Mouse (Mus musculus) MEL (cell line): ENCODE results near the gene Trappc6a. TPM values are rescaled to one million over a fixed set of nuclear protein-coding genes. Genes with fewer than 3 reads are reported as not detected.

Experiments
- DNase-seq: peaks from one replicate; pipeline ENCODE4 v3.0.0; 2011; ENCODE audit warnings: low read depth, low spot score
- H3K27ac ChIP-seq: 2 replicates; pipeline ENCODE4 v1.5.1; 2012; ENCODE audit warnings: low read depth, mild to moderate bottlenecking, control low read depth, low read length, moderate library complexity; ENCODE audit not compliant: control insufficient read depth
- H3K27me3 ChIP-seq, 2 experiments: fragments of 150-350 bp in 1 of 2; sonication (generic) in 1 of 2; 2 replicates each; pipeline ENCODE4 v1.6.1; 2012; ENCODE audit warnings: low read length in 2 of 2, mild to moderate bottlenecking in 2 of 2, improper control_type of control experiment in 1 of 2, moderate library complexity in 1 of 2; ENCODE audit not compliant: insufficient read depth in 2 of 2, control insufficient read depth in 1 of 2
- H3K36me3 ChIP-seq, 2 experiments: 2 replicates each; pipeline ENCODE4 v1.6.1; 2012 to 2014; ENCODE audit warnings: low read length in 2 of 2, improper control_type of control experiment in 1 of 2, inconsistent platforms in 1 of 2, mild to moderate bottlenecking in 1 of 2; ENCODE audit not compliant: insufficient read depth in 2 of 2, control insufficient read depth in 1 of 2
- H3K4me1 ChIP-seq, 2 experiments: fragments of 150-350 bp in 1 of 2; sonication (generic) in 1 of 2; 2 replicates each; pipeline ENCODE4 v1.6.1; 2012; ENCODE audit warnings: low read length in 2 of 2, improper control_type of control experiment in 1 of 2, mild to moderate bottlenecking in 1 of 2; ENCODE audit not compliant: insufficient read depth in 2 of 2, control insufficient read depth in 1 of 2
- H3K4me3 ChIP-seq, 2 experiments: fragments of 150-350 bp in 1 of 2; sonication (generic) in 1 of 2; 2 replicates each; pipeline ENCODE4 v1.5.1; 2012; ENCODE audit warnings: low read depth in 2 of 2, low read length in 2 of 2, mild to moderate bottlenecking in 2 of 2, moderate library complexity in 2 of 2, control low read depth in 1 of 2, improper control_type of control experiment in 1 of 2; ENCODE audit not compliant: control insufficient read depth in 1 of 2, insufficient read depth in 1 of 2
- H3K79me2 ChIP-seq: 2 replicates; pipeline ENCODE4 v1.6.1; 2012; ENCODE audit warnings: mild to moderate bottlenecking, low read length, moderate library complexity; ENCODE audit not compliant: control insufficient read depth, poor library complexity, insufficient read depth
- H3K9ac ChIP-seq: 2 replicates; pipeline ENCODE4 v1.6.1; 2012; ENCODE audit warnings: low read depth, mild to moderate bottlenecking, control low read depth, low read length, moderate library complexity; ENCODE audit not compliant: control insufficient read depth, poor library complexity, severe bottlenecking
- H3K9me3 ChIP-seq: fragments of 150-350 bp; sonication (generic); replicated peaks from 2 replicates; pipeline ENCODE4 v1.6.1; 2012; ENCODE audit warnings: mild to moderate bottlenecking, low read length, improper control_type of control experiment, moderate library complexity; ENCODE audit not compliant: insufficient read depth
- BHLHE40 ChIP-seq: IDR thresholded peaks from 2 replicates; pipeline ENCODE4 v1.6.1; 2012; ENCODE audit warnings: low read depth, mild to moderate bottlenecking, inconsistent platforms, low read length, improper control_type of control experiment, borderline replicate concordance
- CHD2 ChIP-seq: IDR thresholded peaks from 2 replicates; pipeline ENCODE4 v1.6.1; 2011; ENCODE audit warnings: low read length, improper control_type of control experiment
- CTCF ChIP-seq, 3 experiments: IDR thresholded peaks in 2 of 3; conservative IDR thresholded peaks in 1 of 3; 2 replicates each; pipeline ENCODE4 v1.5.1; 2011 to 2012; ENCODE audit warnings: low read length in 3 of 3, low read depth in 2 of 3, mild to moderate bottlenecking in 2 of 3, improper control_type of control experiment in 1 of 3, inconsistent platforms in 1 of 3, mixed read lengths in 1 of 3, moderate library complexity in 1 of 3; ENCODE audit not compliant: control insufficient read depth in 1 of 3, insufficient read depth in 1 of 3, poor library complexity in 1 of 3, severe bottlenecking in 1 of 3
- ELF1 ChIP-seq: IDR thresholded peaks from 2 replicates; pipeline ENCODE4 v1.6.1; 2014; ENCODE audit warnings: low read depth, mild to moderate bottlenecking, inconsistent platforms, low read length, improper control_type of control experiment, moderate library complexity
- EP300 ChIP-seq, 2 experiments: IDR thresholded peaks; 2 replicates each; pipeline ENCODE4 v1.6.1; 2011; ENCODE audit warnings: improper control_type of control experiment in 2 of 2, low read length in 2 of 2, low read depth in 1 of 2, mild to moderate bottlenecking in 1 of 2
- ETS1 ChIP-seq: IDR thresholded peaks from 2 replicates; pipeline ENCODE4 v1.6.1; 2012; ENCODE audit warnings: low read depth, mild to moderate bottlenecking, inconsistent platforms, low read length, improper control_type of control experiment, moderate library complexity
- GATA1 ChIP-seq: IDR thresholded peaks from 2 replicates; pipeline ENCODE4 v1.6.1; 2011; ENCODE audit warnings: low read depth, low read length, improper control_type of control experiment
- HCFC1 ChIP-seq: IDR thresholded peaks from 2 replicates; pipeline ENCODE4 v1.6.1; 2012; ENCODE audit warnings: low read depth, mild to moderate bottlenecking, inconsistent platforms, low read length, improper control_type of control experiment, moderate library complexity
- JUND ChIP-seq: IDR thresholded peaks from 2 replicates; pipeline ENCODE4 v1.6.1; 2011; ENCODE audit warnings: low read depth, mild to moderate bottlenecking, improper control_type of control experiment, low read length
- KAT2A ChIP-seq: conservative IDR thresholded peaks from 2 replicates; pipeline ENCODE4 v1.6.1; 2012; ENCODE audit warnings: low read depth, low read length, improper control_type of control experiment, inconsistent platforms
- MAFK ChIP-seq: IDR thresholded peaks from 2 replicates; pipeline ENCODE4 v1.6.1; 2011; ENCODE audit warnings: low read depth, mild to moderate bottlenecking, low read length, improper control_type of control experiment, borderline replicate concordance
- MAX ChIP-seq: IDR thresholded peaks from 2 replicates; pipeline ENCODE4 v1.6.1; 2011; ENCODE audit warnings: low read length, improper control_type of control experiment
- MXI1 ChIP-seq: IDR thresholded peaks from 2 replicates; pipeline ENCODE4 v1.6.1; 2011; ENCODE audit warnings: mild to moderate bottlenecking, low read depth, low read length, improper control_type of control experiment
- MYB ChIP-seq: IDR thresholded peaks from 2 replicates; pipeline ENCODE4 v1.6.1; 2011; ENCODE audit warnings: mild to moderate bottlenecking, low read depth, low read length, improper control_type of control experiment
- MYC ChIP-seq: IDR thresholded peaks from 2 replicates; pipeline ENCODE4 v1.6.1; 2011; ENCODE audit warnings: low read depth, mild to moderate bottlenecking, low read length, improper control_type of control experiment, moderate library complexity
- NELFE ChIP-seq: IDR thresholded peaks from 2 replicates; pipeline ENCODE4 v1.6.1; 2011; ENCODE audit warnings: low read depth, low read length, improper control_type of control experiment
- NRF1 ChIP-seq: IDR thresholded peaks from 2 replicates; pipeline ENCODE4 v1.6.1; 2014; ENCODE audit warnings: low read depth, mild to moderate bottlenecking, inconsistent platforms, low read length, improper control_type of control experiment, moderate library complexity; ENCODE audit not compliant: poor library complexity, insufficient read depth, severe bottlenecking
- POLR2AphosphoS2 ChIP-seq: IDR thresholded peaks from 2 replicates; pipeline ENCODE4 v1.6.1; 2011; ENCODE audit warnings: low read length, improper control_type of control experiment
- RAD21 ChIP-seq: IDR thresholded peaks from 2 replicates; pipeline ENCODE4 v1.6.1; 2011; ENCODE audit warnings: mild to moderate bottlenecking, low read depth, low read length, improper control_type of control experiment
- RCOR1 ChIP-seq: IDR thresholded peaks from 2 replicates; pipeline ENCODE4 v1.6.1; 2012; ENCODE audit warnings: low read depth, mild to moderate bottlenecking, inconsistent platforms, low read length, improper control_type of control experiment
- SIN3A ChIP-seq: IDR thresholded peaks from 2 replicates; pipeline ENCODE4 v1.6.1; 2012; ENCODE audit warnings: low read length, improper control_type of control experiment, inconsistent platforms
- TBP ChIP-seq: IDR thresholded peaks from 2 replicates; pipeline ENCODE4 v1.8.0; 2011; ENCODE audit warnings: low read depth, low read length, improper control_type of control experiment
- TCF12 ChIP-seq: IDR thresholded peaks from 2 replicates; pipeline ENCODE4 v1.6.1; 2014; ENCODE audit warnings: low read depth, mild to moderate bottlenecking, inconsistent platforms, low read length, improper control_type of control experiment, moderate library complexity
- UBTF ChIP-seq: IDR thresholded peaks from 2 replicates; pipeline ENCODE4 v1.6.1; 2012; ENCODE audit warnings: low read depth, mild to moderate bottlenecking, inconsistent platforms, low read length, improper control_type of control experiment, moderate library complexity, borderline replicate concordance; ENCODE audit not compliant: insufficient read depth
- USF2 ChIP-seq, 2 experiments: IDR thresholded peaks; 2 replicates each; pipeline ENCODE4 v1.6.1; 2011 to 2012; ENCODE audit warnings: improper control_type of control experiment in 2 of 2, low read length in 2 of 2, borderline replicate concordance in 1 of 2, inconsistent platforms in 1 of 2, low read depth in 1 of 2, mild to moderate bottlenecking in 1 of 2; ENCODE audit not compliant: insufficient read depth in 1 of 2
- ZC3H11A ChIP-seq: IDR thresholded peaks from 2 replicates; pipeline ENCODE4 v1.6.1; 2012; ENCODE audit warnings: low read depth, mild to moderate bottlenecking, inconsistent platforms, low read length, improper control_type of control experiment
- ZKSCAN1 ChIP-seq: IDR thresholded peaks from 2 replicates; pipeline ENCODE4 v1.6.1; 2012; ENCODE audit warnings: low read depth, mild to moderate bottlenecking, inconsistent platforms, low read length, improper control_type of control experiment, moderate library complexity
- ZMIZ1 ChIP-seq: IDR thresholded peaks from 2 replicates; pipeline ENCODE4 v1.6.1; 2012; ENCODE audit warnings: low read depth, mild to moderate bottlenecking, inconsistent platforms, low read length, improper control_type of control experiment, moderate library complexity
- ZNF384 ChIP-seq: IDR thresholded peaks from 2 replicates; pipeline ENCODE4 v1.6.1; 2012; ENCODE audit warnings: low read depth, mild to moderate bottlenecking, inconsistent platforms, low read length, improper control_type of control experiment
- polyA plus RNA-seq, 2 experiments: library from polyadenylated mRNA; stranded (reverse) in 1 of 2; unstranded in 1 of 2; fragments of >175 nt in 1 of 2; fragments of >200 nt in 1 of 2; gene quantifications; 2 replicates each; pipeline versions ENCODE4 v1.2.1 to v1.2.4; 2012; ENCODE audit warnings: low replicate concordance in 2 of 2, low read depth in 1 of 2; ENCODE audit not compliant: insufficient read length in 2 of 2, insufficient read depth in 1 of 2, missing spikeins in 1 of 2
- total RNA-seq: library from RNA; depleted of rRNA; stranded (reverse); fragments of 300-350 nt; gene quantifications from 2 replicates; pipeline ENCODE4 v1.2.3, GENCODE M21; 2012

Gene Trappc6a
- total and polyA plus RNA-seq, 3 experiments, result 82.8 to 88.2 TPM; not detected in 1

GRCm38 (mm10) chr7:19554168-19554567 lies 46.0 kb downstream of the Trappc6a start:
- Histone ChIP-seq H3K4me1 (peaks cover 0 to 2% of the 10 kb centered on the region in 2 experiments; a peak in 1 of 4 replicates), H3K4me3 (no peak overlapping the region)

GRCm38 (mm10) chr7:19557086-19557485 lies 48.9 kb downstream of the Trappc6a start:
- Histone ChIP-seq H3K4me1 (peaks cover 0 to 12% of the 10 kb centered on the region in 2 experiments; a peak in 2 of 4 replicates), H3K9ac (no peak overlapping the region), H3K27me3 (no peaks in the 10 kb centered on the region), H3K27ac (no peak overlapping the region), H3K36me3 (peaks cover 5 to 6% of the 10 kb centered on the region in 2 experiments; a peak in 3 of 4 replicates), H3K9me3 (no peaks in the 10 kb centered on the region), H3K4me3 (no peak overlapping the region), H3K79me2 (peaks cover 70% of the 10 kb centered on the region)
- DNase-seq, result no peak
- TF ChIP-seq MXI1 (no peak), UBTF (no peak), CTCF (IDR thresholded peaks at IDR 0.05 in 2 of 3, conservative IDR thresholded peaks at IDR 0.05 in 1 of 3; ENCODE audit: control insufficient read depth in 1 of 3, insufficient read depth in 1 of 3, low read depth in 2 of 3, low read length in 3 of 3, poor library complexity in 1 of 3, severe bottlenecking in 1 of 3) (no peak), KAT2A (no peak), NRF1 (no peak), ZNF384 (no peak), ELF1 (no peak), HCFC1 (no peak), POLR2AphosphoS2 (no peak), RAD21 (no peak), TBP (no peak), MAFK (no peak), USF2 (IDR thresholded peaks at IDR 0.05; ENCODE audit: borderline replicate concordance in 1 of 2, insufficient read depth in 1 of 2, low read depth in 1 of 2, low read length in 2 of 2) (no peak), EP300 (IDR thresholded peaks at IDR 0.05; ENCODE audit: low read depth in 1 of 2, low read length in 2 of 2) (no peak), NELFE (no peak), MYB (no peak), JUND (no peak), ETS1 (no peak), MYC (no peak), BHLHE40 (no peak)

More at GRCm38 (mm10) chr7:19554168-19554567, 46.0 kb downstream of the Trappc6a start:
- H3K36me3 ChIP-seq, result peaks cover 0 to 5% of the 10 kb centered on the region in 2 experiments; a peak in 1 of 4 replicates
- H3K79me2 ChIP-seq, result peaks cover 49% of the 10 kb centered on the region
- H3K9ac ChIP-seq, result no peak overlapping the region
- no peaks in the 10 kb centered on the region for H3K9me3 ChIP-seq
- H3K27ac ChIP-seq, result no peak overlapping the region
- TF ChIP-seq GATA1 (no peak), CHD2 (no peak), MAX (no peak), BHLHE40 (no peak), POLR2AphosphoS2 (no peak), ZMIZ1 (no peak), TCF12 (no peak), ZC3H11A (no peak), MYC (no peak), UBTF (no peak), ZKSCAN1 (no peak), TBP (no peak), SIN3A (no peak), NELFE (no peak), CTCF (IDR thresholded peaks at IDR 0.05 in 2 of 3, conservative IDR thresholded peaks at IDR 0.05 in 1 of 3; ENCODE audit: control insufficient read depth in 1 of 3, insufficient read depth in 1 of 3, low read depth in 2 of 3, low read length in 3 of 3, poor library complexity in 1 of 3, severe bottlenecking in 1 of 3) (no peak), RCOR1 (no peak)
- TF ChIP-seq, all 39 proteins: peak for 0
- no peaks in the 10 kb centered on the region for H3K27me3 ChIP-seq
- DNase-seq, result no peak
